Mouse (Mus musculus) E14TG2a.4 (cell line): Measurements from ENCODE around the gene Elavl1.

Experiments used
- CTCF ChIP-seq: conservative IDR thresholded peaks from 2 replicates; pipeline ENCODE4 v1.5.1; 2014; ENCODE audit warnings: low read length
- NANOG ChIP-seq: IDR thresholded peaks from 2 replicates; pipeline ENCODE4 v1.6.1; 2014; ENCODE audit warnings: borderline replicate concordance, low read length, mixed read lengths

DNA sequence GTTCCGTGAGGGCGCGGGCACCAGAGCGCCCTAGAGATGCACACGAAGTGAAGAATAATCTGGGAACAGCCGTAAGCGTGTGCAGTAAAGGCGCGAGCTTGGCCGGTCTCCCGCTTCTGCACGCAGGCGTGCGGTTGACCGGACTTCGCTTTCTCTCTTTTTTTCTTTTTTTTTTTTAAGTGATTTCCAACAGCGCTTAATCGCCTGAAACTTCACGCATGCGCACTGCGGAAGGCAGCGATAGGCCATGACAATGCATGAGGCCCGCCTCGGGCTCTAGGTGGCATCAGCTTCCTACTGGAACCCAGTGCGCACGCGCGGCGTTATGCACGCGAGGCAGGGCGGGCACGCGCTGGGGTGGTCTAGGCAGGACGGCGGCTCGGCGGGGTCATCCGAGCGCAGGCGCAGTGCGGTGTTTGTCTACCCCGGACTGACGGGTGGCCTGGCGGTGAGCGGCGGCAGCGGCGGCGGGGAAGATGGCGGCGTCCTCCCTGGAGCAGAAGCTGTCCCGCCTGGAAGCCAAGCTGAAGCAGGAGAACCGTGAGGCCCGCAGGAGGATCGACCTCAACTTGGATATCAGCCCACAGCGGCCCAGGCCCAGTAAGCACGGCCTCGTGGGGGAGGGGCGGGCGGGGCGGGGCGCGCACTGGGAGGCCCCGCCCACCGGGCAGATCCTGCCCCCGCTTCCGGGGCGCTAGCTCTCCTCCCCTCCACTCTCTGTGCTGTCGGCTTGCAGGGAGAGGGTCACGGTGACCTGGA, 86.6 kb downstream of the Elavl1 start, which contains the start of the genes Map2k7 and Gm49320:
- TF ChIP-seq CTCF (no peak), NANOG (no peak)
